Mouse (Mus musculus): ENCODE results near the gene Baiap2.

Gene Baiap2

DNA sequence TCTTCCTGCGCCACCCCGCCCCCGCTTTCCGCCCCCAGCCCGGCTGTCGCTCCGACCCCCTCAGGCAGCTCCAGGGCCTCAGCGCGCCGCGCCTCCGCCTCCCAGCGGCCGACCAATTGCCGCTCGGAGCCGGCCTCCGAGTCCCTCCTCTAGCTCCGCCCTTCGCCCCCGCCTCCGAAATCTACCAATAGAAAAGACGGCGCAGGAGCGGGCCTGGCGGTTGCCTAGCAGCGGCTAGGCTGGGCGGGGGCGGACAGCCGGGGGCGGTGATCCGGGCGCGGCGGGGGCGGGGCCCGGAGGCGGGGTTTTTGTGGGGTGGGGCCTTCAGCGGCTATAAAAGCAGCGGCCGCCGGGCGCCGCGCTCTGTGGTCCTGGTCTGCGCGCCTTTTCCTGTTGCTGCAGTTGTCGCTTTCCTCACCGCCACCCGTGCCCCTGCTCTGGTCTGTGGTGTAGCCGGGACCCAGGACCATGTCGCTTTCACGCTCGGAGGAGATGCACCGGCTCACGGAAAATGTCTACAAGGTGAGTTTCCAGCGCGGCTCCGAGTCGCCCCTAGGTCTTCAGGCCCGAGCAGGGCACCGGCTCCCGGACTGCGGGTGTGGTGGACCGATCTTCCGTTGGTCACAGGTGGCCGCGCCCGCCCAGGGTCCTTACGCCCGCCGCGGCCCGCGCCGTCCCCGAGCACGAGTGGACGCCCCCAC lies at the start of gene Baiap2:
TSS of gene Baiap2 (plus strand) at position 37 of the 701 bp plus-strand sequence.
- in situ Hi-C loops (cut with MboI; ENCODE audit: unreplicated experiment in 2 of 2) = no loop called here

- in situ Hi-C loops (cut with MboI; ENCODE audit: unreplicated experiment in 2 of 2) = no loop called here
Observed at GRCm38 (mm10) chr11:119893667-119894236, 48.8 kb upstream of the Baiap2 start.

GRCm38 (mm10) chr11:119894634-119895033 lies 47.9 kb upstream of the Baiap2 start:
- in situ Hi-C loops (cut with MboI; ENCODE audit: unreplicated experiment in 2 of 2) = no loop called here

GRCm38 (mm10) chr11:119897041-119897440 lies 45.5 kb upstream of the Baiap2 start:
- in situ Hi-C loops (cut with MboI; ENCODE audit: unreplicated experiment in 2 of 2) = no loop called here

- in situ Hi-C loops (cut with MboI; ENCODE audit: unreplicated experiment in 2 of 2) = no loop called here
Observed at GRCm38 (mm10) chr11:119898976-119899375, 43.6 kb upstream of the Baiap2 start.

GRCm38 (mm10) chr11:119901174-119901573 lies 41.4 kb upstream of the Baiap2 start:
- in situ Hi-C loops (cut with MboI; ENCODE audit: unreplicated experiment in 2 of 2) = loop anchor here (5.0 to 10.0 kb wide), 4 partner anchors 296 to 566 kb away; partner anchors contain the start of gene Rptor (in 1 of the 2)

- in situ Hi-C loops (cut with MboI; ENCODE audit: unreplicated experiment in 2 of 2) = loop anchor here (5.0 to 10.0 kb wide), 4 partner anchors 298 to 568 kb away; partner anchors contain the start of gene Rptor (in 1 of the 2)
Observed at GRCm38 (mm10) chr11:119902891-119903290, 39.7 kb upstream of the Baiap2 start.

DNA sequence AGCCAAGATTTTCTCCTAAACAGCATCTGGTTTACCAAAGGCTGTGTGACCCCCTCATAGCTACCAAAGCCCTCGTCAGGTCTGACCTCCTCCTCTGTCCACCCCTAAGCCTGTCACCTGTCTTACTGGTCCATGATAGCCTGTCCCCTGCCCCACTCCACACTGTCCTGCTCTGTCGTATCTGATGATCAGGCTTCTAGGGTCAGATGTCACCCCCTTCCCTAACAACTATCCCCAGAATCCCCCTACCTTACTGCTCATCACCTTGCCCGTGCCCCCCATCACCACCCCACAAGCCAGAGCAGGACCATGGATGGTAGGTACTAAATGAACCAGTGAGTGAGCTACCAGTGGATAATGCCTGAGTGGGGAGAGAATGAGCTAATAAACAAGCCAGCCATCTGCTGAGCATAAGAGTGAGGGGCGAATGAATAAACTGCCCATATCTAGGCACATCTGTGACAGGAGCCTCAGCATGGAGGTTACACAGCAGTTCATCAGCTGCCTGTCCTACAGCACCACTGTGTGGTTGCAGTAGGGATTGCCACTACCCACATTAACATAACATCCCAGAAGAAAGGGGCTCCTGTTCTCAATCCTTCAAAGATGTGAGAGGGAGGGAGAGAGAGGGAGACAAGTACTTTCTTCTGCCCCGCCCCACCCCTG lies 37.8 kb upstream of the Baiap2 start:
- in situ Hi-C loops (cut with MboI; ENCODE audit: unreplicated experiment in 2 of 2) = loop anchor here (5.0 to 10.0 kb wide), 5 partner anchors 198 to 570 kb away; partner anchors contain the start of gene Rptor (in 1 of the 2)

DNA sequence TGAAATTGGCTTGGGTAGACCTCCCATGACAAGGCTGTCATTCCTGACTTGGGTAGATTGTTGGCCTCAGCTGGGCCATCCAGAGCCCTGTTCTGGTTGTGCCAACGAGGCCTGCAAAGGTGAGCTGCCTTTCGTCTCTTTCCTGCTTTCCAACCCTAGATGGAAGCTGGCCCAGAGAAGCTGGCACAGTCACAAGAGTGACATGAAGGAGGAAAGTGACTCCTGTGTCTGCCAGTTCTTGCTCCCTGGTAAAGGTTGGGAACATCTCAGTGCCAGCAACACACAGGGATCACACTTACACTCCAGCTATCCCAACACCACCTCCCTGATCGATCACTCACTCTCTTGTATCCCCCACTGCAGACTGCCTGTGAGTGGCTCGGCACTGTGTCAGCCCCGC lies 36.8 kb upstream of the Baiap2 start:
- in situ Hi-C loops (cut with MboI; ENCODE audit: unreplicated experiment in 2 of 2) = loop anchor here (5.0 to 10.0 kb wide), 4 partner anchors 197 to 571 kb away; partner anchors contain the start of gene Rptor (in 1 of the 2)

GRCm38 (mm10) chr11:119907006-119907650 lies 35.4 kb upstream of the Baiap2 start:
- in situ Hi-C loops (cut with MboI; ENCODE audit: unreplicated experiment in 2 of 2) = loop anchor here (5.0 to 10.0 kb wide), 4 partner anchors 195 to 572 kb away; partner anchors contain the start of gene Rptor (in 1 of the 2)

- in situ Hi-C loops (cut with MboI; ENCODE audit: unreplicated experiment in 2 of 2) = loop anchor here (5.0 to 10.0 kb wide), 4 partner anchors 195 to 573 kb away; partner anchors contain the start of gene Rptor (in 1 of the 2)
Observed at GRCm38 (mm10) chr11:119907711-119908110, 34.9 kb upstream of the Baiap2 start.

GRCm38 (mm10) chr11:119909436-119909835 lies 33.1 kb upstream of the Baiap2 start:
- in situ Hi-C loops (cut with MboI; ENCODE audit: unreplicated experiment in 2 of 2) = loop anchor here (5.0 to 10.0 kb wide), 4 partner anchors 193 to 575 kb away; partner anchors contain the start of gene Rptor (in 1 of the 2)

GRCm38 (mm10) chr11:119912845-119913244 lies 29.7 kb upstream of the Baiap2 start:
- in situ Hi-C loops (cut with MboI; ENCODE audit: unreplicated experiment in 2 of 2) = loop anchor here in 1 of 2 experiments (10.0 kb wide), 1 partner anchor 192 kb away; no protein-coding TSS in a partner anchor

DNA sequence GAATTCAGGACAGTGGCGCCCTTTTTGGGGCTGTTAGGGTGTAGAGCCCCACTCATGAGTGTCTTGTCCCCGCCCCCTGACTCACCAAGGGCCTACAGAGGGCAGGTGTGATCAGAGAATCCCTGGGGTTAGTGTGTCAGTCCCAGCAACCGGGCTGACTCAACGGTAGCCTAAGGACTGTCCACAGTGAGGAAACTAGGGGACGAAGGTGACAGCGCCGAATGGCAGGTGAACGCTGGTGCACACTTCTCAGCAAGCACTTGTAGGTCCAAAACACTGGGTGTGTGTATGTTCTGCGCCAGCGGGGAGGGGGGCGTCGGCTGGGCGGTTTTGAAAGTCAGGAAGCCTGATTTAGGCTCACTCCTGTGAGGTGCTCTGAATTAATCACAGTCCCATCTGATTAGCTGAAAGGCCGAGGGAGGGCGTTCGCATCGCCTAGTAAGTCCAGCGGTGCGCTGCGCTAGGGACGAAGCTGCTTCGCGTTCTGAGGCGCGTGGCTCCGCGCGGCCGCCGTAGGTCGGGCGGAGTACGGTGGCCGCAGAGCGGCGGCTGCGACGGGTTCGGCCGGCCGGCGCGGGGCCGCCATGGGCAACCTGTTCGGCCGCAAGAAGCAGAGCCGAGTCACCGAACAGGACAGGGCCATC lies 29.1 kb upstream of the Baiap2 start, which contains the start of gene Chmp6:
TSS of gene Chmp6 (plus strand) at position 151 of the 644 bp plus-strand sequence.
- in situ Hi-C loops (cut with MboI; ENCODE audit: unreplicated experiment in 2 of 2) = loop anchor here in 1 of 2 experiments (10.0 kb wide), 1 partner anchor 191 kb away; no protein-coding TSS in a partner anchor

DNA sequence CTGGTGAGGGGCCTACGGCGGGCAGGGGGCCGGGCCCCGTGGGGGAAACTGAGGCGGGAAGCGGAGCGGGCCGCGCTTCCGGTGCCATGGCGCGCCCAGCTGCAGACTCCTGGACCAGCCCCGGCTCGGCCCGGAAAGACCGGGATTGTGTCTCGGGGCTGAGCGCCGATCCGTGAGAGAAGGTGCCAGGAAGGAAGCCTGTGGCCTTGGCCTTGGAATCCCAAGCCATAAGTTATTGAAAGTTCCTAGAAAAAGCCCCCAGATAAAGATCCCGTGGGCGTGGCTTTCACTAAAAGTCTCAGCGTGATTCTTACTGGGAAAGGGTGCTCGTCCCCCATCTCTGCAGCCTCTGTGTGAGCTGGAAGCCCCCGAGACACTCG lies 28.6 kb upstream of the Baiap2 start:
- in situ Hi-C loops (cut with MboI; ENCODE audit: unreplicated experiment in 2 of 2) = loop anchor here in 1 of 2 experiments (10.0 kb wide), 1 partner anchor 191 kb away; no protein-coding TSS in a partner anchor

DNA sequence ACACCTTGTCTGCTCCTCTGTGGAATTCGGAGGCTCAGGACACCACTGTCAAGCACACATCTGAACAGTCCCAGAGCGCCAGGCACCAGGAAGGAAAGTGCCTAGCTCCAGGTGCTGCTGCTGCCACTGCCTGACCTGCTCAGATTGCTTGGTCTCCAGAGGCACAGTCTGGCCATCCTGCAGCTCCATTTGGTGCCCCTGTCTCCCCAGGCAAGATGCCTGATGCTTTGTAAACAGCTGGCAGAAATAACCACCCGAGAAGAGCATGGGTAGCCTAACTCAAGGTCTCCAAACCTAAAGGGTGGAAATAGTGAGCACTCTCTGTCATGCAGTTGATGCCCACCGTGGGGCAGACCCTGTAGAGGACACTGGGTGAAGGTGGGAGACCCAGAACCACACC lies 28.2 kb upstream of the Baiap2 start:
- in situ Hi-C loops (cut with MboI; ENCODE audit: unreplicated experiment in 2 of 2) = loop anchor here in 1 of 2 experiments (10.0 kb wide), 1 partner anchor 190 kb away; no protein-coding TSS in a partner anchor

DNA sequence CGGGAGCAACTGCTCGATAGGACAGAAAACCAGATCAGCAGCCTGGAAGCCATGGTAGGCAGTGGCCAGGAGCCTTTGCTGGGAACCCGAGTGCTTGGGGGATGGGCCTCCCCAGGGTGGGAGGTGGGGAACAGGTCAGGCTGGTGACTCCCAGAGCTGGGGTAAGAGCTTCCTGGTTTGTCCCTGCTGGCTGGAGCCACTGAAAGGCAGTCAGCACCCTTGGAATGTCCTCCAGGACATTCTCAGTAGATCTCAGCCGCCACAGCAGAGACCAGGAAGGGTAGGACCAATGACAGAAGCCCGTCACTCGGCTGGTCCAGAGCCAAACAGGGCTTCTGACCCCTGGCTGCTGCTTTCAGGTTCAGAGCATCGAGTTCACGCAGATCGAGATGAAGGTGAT lies 26.9 kb upstream of the Baiap2 start:
- in situ Hi-C loops (cut with MboI; ENCODE audit: unreplicated experiment in 2 of 2) = loop anchor here in 1 of 2 experiments (5.0 to 10.0 kb wide), 2 partner anchors 82 to 189 kb away; no protein-coding TSS in a partner anchor

DNA sequence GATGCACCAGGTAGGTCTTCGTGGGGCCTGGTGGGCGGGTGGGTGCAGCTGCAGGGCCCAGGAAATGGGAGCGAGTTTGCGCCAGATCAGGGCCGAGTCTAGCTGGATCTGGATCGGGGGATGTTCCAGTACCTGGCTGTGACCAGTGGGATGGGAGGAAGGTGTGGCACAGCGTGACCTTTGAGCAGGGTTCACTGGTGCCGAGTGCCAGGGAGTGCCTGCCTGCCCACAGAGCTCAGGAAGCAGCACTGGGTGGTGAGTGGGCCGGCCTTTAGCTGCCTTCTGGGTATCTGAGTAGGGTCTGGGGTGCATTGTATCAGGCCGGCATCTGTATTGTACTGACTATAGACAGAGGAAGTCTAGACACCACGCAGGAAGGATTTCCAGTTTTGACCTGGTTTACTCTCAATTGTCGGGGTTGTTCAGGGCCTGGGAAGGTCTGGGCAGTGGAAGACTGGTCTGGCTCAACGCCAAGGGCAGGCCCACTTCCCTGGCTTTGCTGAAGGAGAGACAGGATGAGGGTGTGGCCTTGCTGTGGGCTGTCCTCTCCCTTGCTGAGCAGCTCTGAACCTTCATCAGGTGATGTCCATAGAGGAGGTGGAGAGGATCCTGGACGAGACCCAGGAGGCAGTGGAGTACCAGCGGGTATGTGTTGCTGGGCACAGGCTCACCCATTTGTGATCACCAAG lies 26.3 kb upstream of the Baiap2 start:
- in situ Hi-C loops (cut with MboI; ENCODE audit: unreplicated experiment in 2 of 2) = loop anchor here in 1 of 2 experiments (5.0 to 10.0 kb wide), 2 partner anchors 81 to 189 kb away; no protein-coding TSS in a partner anchor

All from v-Abl transformed pro-B cells (cell line).